Mouse (Mus musculus) megakaryocyte, embryonic 14.5 days (primary cell): ENCODE results near the gene Cox20.

Experiments used
- FLI1 ChIP-seq: IDR thresholded peaks from 2 replicates; pipeline ENCODE4 v1.6.1; 2012; ENCODE audit warnings: low read length, inconsistent platforms, mixed read lengths
- GATA1 ChIP-seq: IDR thresholded peaks from 3 replicates; pipeline ENCODE4 v1.6.1; 2012; ENCODE audit warnings: mixed read lengths, low read length, inconsistent platforms, borderline replicate concordance

DNA sequence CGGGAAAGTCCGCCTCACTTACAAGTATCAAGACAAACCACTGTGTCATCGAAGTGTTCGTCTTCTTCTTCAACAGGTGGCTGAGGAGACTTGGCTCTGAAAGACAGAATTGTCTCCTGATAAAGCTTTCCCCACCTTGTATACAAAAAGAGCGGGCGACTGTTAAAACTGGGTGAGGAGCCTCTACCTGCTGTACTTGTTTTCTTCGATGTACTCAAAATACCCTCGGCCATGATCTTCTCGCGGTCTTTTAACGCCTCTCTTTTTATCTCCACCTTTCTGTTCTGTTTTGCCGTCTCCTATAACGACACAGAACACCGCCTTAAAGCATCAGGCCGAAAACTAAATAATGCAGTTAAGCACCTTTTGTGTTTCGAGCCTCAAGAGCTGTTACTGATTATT is 16.9 kb downstream of the Cox20 start:
- TF ChIP-seq GATA1: no peak
- TF ChIP-seq FLI1: no peak
